Mouse (Mus musculus) lung, adult 2 months (tissue): ENCODE results near the gene Nkpd1.

Experiments
- CTCF ChIP-seq: fragments of 200-500 bp; IDR thresholded peaks from 2 replicates; pipeline ENCODE4 v1.5.1; 2011; ENCODE audit warnings: mild to moderate bottlenecking, low read length, control low read depth; ENCODE audit not compliant: insufficient read depth
- POLR2A ChIP-seq: fragments of 200-500 bp; IDR thresholded peaks from 2 replicates; pipeline ENCODE4 v1.6.1; 2011; ENCODE audit warnings: low read depth, mild to moderate bottlenecking, control low read depth, low read length, borderline replicate concordance; ENCODE audit errors: extremely low read depth

GRCm38 (mm10) chr7:19557086-19557485 is 39.4 kb downstream of the Nkpd1 start:
- no peak for TF ChIP-seq CTCF
- TF ChIP-seq POLR2A, result no peak
